Mouse (Mus musculus) CD4-positive, CD25-positive, alpha-beta regulatory T cell, adult 4 months (primary cell): ENCODE data around the gene Ctnna3. TPM values are rescaled to one million over a fixed set of nuclear protein-coding genes. Genes with fewer than 3 reads are reported as not detected.

Experiments
- ATAC-seq: one replicate; pipeline ENCODE4 v1.8.0; 2017
- polyA plus RNA-seq, 2 experiments: library from polyadenylated mRNA; unstranded; fragments of 100-300 nt; shearing (Covaris generic); gene quantifications; one replicate each; pipeline ENCODE4 v1.2.1; 2017

The Ctnna3 gene
- polyA plus RNA-seq, 2 experiments from 2014 or later, result 0.19 TPM; not detected in 1

- ATAC-seq, result no peak
These were observed 653.9 kb downstream of the Ctnna3 start for GRCm38 (mm10) chr10:64083813-64084212.

DNA sequence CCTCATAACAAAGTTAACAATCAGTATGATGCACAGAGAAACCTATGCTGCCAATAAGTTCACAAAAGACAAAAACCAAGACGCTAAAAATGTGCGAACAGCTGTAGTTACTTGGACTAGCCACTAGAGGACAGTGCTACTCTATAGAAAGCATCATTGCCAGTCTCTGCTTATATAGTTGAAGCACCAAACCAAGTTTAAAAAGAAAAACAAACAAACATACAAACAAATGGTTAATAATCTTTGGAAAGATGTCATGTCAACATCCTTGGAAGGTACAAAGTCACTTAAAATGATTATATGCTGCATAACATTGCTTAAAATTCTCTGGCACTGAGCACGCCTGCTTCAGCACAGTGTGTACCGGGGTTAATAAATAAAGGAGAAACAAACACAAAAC lies 654.6 kb downstream of the Ctnna3 start:
- ATAC-seq, result no peak

DNA sequence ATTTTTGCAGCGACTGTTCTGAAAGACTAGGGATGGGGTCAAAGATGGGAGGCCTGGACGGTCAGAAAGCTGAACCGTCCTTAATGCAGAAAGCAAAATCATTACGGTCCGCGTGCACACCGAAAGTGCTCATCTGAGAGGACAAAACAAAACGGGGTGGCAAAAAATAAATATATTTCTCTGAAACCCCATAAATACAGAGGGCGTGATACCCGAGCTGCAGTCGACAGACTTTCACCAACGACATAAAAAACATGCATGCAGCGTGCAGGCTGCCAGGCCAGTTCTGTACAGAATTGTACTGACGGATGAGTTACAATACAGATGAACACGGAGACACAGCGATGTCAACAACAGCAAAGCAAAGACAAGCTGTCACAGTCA lies 656.3 kb downstream of the Ctnna3 start:
- no peak for ATAC-seq

- no peak for ATAC-seq
These were observed 656.9 kb downstream of the Ctnna3 start for GRCm38 (mm10) chr10:64086567-64087391.

- ATAC-seq, result no peak
These were observed 657.6 kb downstream of the Ctnna3 start for GRCm38 (mm10) chr10:64087521-64087920.

DNA sequence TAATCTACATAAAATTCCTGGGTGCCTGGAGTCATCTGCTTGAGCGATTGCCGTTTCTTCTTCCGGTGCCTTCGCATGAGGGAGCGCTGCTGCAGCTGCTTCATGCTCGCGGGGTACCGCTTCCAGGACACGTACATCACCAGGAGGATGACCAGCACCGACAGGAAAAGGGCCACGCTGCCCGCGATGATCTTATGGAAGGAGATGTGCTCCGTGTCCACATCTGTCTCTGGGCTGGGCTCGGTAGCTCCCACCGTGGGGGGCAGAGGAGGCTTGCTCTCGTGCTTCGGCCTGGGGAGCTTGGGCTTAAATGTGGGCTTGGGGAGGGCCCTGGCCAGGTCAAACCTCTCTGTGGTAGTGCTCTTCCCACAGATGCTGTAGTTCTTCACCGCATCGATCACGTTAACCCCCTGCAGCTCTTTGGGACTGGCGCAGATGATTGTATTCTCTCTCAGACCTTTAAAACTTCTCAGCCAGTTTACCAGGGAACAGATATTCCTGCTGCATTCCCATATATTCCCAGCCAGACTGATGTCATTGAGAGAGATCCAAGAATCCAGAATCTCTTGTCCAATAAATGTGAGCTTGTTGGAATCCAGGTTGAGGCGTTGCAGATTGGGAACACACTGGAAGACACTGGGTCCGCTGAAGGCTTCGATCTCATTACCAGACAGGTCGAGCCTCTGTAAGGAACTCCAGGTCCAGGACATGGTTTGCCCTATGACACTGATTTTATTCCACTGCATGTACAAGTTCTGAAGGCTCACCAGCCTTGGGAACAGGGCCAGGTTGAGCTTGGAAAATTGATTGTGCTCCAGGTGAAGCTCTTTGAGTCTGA lies 658.3 kb downstream of the Ctnna3 start:
- no peak for ATAC-seq

DNA sequence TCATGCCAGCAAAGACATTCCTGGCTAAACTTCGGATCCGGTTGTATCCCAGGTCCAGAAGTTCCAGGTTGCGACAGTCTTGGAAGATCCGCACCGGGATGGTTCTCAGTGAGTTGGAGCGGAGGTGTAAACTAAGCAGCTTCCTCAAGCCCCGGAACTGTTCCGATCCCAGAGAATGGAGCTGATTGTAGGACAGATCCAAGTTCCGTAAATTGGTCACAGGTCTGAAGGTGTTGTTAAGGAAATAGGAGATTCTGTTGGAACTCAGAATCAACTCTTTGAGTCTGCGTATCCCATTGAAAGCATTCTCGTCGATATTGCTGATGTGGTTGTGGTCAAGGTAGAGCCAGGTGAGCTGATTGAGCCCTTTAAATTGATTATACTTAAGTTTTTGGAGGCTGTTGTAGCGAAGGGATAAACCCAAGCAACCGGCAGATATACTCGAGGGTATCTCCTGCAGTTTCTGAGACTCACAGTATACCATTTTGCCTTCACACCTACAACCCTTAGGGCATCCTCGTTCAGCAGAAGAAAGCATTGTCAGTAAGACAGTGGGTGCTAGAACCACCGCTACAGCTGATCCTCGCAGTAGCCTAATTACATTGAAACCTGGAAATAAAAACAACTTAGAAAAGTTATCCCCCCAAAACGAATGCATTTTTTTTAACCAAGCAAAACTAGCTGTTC lies 659.0 kb downstream of the Ctnna3 start:
- ATAC-seq, result no peak

GRCm38 (mm10) chr10:64089680-64090460 lies 660.0 kb downstream of the Ctnna3 start, which contains the start of gene Lrrtm3:
Gene Lrrtm3, minus strand, starts transcription at chr10:64090277.
- no peak for ATAC-seq

DNA sequence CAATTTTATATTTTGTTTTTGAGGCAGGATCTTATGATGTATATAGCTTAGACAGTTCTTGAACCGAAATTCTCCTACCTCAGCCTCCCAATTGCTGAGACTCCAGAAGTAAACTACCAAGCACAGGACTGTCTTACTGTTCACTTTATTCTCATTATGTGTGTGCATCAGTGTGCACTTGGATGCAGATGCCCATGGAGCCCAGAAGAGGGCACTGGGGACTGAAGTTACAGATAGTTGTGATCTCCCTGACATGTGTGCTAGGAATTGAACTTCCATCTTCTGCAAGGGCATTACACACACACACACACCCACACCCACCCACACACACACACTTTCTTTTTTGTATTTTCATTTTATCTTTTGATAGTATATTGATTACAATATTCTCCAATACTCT lies 666.6 kb downstream of the Ctnna3 start:
- no peak for ATAC-seq

DNA sequence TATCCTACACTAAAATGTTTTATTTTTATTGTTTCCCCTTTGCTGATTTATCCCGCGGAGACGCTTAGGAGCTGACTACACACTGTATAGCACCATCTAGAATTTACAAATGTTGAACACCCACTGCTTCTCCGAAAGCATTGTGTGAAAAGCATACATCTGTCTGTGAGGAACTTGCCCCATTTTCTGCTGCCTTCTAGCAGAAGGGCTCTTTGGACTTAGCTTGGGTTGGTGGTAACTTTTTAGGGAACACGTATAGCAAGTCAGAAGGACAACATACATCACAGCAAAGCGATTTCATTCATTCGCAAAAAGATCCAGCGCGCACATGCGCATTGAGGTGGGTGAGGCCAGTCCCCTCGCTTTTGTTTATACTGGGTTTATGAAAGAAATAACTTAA lies 685.3 kb downstream of the Ctnna3 start:
- ATAC-seq, result no peak

DNA sequence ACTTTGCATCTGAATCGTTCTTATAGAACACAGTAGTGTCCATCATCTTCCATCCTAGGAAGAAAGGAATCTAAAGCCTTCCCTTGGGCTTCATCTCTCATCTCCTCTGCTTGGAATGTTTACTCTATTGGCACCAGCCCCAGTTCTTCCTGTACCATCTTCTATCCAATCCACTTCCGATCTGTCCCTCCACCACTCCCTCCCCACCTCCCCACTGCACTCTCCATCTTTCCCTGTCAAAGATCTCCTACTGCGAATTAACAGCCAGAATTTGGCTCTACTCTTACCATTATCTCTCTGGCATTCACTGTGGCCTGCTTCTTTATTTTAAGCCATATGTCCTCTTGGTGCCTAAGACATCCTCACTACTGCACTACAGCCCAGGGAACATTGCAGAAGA lies 688.9 kb downstream of the Ctnna3 start:
- ATAC-seq, result no peak

- ATAC-seq, result no peak
These were observed 700.7 kb downstream of the Ctnna3 start for GRCm38 (mm10) chr10:64130397-64131150.

DNA sequence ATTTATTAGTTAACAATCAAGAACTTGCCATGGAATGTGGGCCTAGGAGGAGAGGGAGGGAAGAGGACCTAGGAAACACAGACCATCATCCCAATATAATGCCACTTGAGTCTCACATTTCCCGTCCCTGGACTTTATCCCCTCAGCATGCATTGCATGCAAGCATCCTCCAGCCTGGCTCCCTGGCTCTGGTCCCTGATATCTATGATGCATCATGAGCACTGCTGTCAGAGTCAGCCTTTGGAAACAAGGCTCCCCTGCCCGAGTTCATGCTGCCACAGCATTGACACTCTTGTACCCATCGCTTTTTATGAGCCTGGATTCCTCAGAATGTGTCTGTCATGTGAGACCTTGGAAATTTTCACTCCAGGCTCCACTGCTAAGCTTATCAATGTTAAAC lies 703.6 kb downstream of the Ctnna3 start:
- ATAC-seq, result no peak

- ATAC-seq, result no peak
These were observed 705.6 kb downstream of the Ctnna3 start for GRCm38 (mm10) chr10:64135481-64135880.

DNA sequence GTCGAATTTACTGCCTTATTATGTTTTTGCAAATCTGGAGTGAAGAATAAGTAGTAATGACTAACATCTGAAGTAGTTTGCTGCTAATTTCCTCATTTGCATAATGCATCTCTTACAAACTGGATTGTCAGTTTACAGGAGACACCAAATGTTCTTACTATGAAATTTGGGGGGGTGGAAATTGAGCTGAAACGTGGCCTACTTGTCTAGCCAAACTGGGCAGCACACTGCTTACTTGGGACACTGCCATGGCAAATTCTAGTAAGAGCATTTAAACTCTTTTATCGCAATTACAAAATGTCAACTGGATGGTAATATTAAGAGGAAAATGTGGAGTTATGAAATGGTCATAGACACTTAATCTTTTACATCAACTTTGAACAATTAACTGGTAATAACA lies 716.6 kb downstream of the Ctnna3 start:
- no peak for ATAC-seq

DNA sequence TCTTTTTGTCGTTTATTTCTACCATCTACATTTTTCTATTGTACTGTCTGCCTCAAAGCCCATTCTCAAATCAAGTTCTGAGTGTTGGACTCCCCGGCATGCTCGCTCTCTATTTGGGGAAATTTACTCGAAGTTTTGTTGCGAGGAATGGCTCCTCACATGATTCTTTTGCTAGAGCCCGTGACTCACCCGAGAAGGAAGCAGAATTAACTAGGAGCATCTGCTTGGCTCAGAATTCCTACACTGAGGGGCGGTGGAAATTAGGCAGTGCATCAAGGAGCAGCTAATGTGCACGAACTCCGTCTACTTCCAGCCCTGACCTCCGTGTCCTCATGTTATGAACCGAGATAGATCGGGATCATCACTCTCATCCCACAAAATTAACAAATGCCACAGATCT lies 751.8 kb downstream of the Ctnna3 start:
- ATAC-seq, result no peak

DNA sequence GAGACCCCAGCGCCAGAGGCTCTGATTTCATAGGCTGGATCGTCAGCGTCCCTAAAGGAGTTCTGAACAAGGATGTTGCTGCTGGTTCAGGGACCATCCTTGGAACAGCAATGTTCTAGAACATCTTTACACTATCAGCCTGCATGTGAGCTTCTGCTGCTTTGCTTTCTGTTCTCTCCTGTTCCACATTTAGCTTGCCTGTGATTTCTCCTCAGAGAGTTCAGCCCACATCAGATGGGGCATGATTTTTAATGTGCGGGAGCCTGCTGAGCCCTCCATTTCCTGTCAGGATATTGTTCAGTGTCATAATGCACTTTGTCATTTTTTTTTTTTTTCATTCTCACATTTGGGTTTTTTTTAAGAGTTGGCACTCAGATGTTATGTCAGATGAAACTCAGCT lies 752.8 kb downstream of the Ctnna3 start:
- ATAC-seq, result no peak

- ATAC-seq, result no peak
These were observed 758.1 kb downstream of the Ctnna3 start for GRCm38 (mm10) chr10:64188046-64188445.

- ATAC-seq, result no peak
These were observed 767.7 kb downstream of the Ctnna3 start for GRCm38 (mm10) chr10:64197584-64197983.

- ATAC-seq, result no peak
These were observed 785.7 kb downstream of the Ctnna3 start for GRCm38 (mm10) chr10:64215632-64216031.

GRCm38 (mm10) chr10:64223023-64223422 lies 793.1 kb downstream of the Ctnna3 start:
- no peak for ATAC-seq

GRCm38 (mm10) chr10:64224007-64224406 lies 794.1 kb downstream of the Ctnna3 start:
- no peak for ATAC-seq
